Mouse (Mus musculus) CH12.LX (cell line): ENCODE measurements around the gene Irs2. TPM values are rescaled to one million over a fixed set of nuclear protein-coding genes. Genes with fewer than 3 reads are reported as not detected.

Source experiments
- DNase-seq: peaks from one replicate; pipeline ENCODE4 v3.0.0-alpha.2; 2013; ENCODE audit errors: extremely low read depth
- H3K27ac ChIP-seq: 2 replicates; pipeline ENCODE4 v1.5.1; 2012; ENCODE audit warnings: low read depth, mild to moderate bottlenecking, control low read depth, moderate library complexity; ENCODE audit not compliant: insufficient read depth
- H3K27me3 ChIP-seq: replicated peaks from 2 replicates; pipeline ENCODE3; 2012; ENCODE audit warnings: inconsistent platforms
- H3K36me3 ChIP-seq, 2 experiments: replicated peaks in 1 of 2; 2 replicates each; pipeline versions ENCODE3 to v1.6.1; 2012; ENCODE audit warnings: inconsistent platforms in 1 of 2, low read length in 1 of 2, mild to moderate bottlenecking in 1 of 2, mixed read lengths in 1 of 2, moderate library complexity in 1 of 2; ENCODE audit not compliant: control insufficient read depth in 1 of 2, insufficient read depth in 1 of 2
- H3K4me1 ChIP-seq, 2 experiments: 2 replicates each; pipeline ENCODE4 v1.6.1; 2012; ENCODE audit warnings: inconsistent platforms in 1 of 2, moderate library complexity in 1 of 2; ENCODE audit not compliant: insufficient read depth in 2 of 2, control insufficient read depth in 1 of 2
- H3K4me2 ChIP-seq: 2 replicates; pipeline ENCODE4 v1.6.1; 2012; ENCODE audit warnings: low read depth, mild to moderate bottlenecking, control low read depth; ENCODE audit not compliant: poor library complexity, insufficient read depth, severe bottlenecking
- H3K4me3 ChIP-seq, 3 experiments: fragments of 150-350 bp in 1 of 3; sonication (generic) in 1 of 3; replicated peaks in 1 of 3; 2 replicates each; pipeline versions ENCODE3 to v1.5.1; 2011 to 2012; ENCODE audit warnings: low read depth in 2 of 3, low read length in 2 of 3, mild to moderate bottlenecking in 2 of 3, moderate library complexity in 2 of 3, control low read depth in 1 of 3, improper control_type of control experiment in 1 of 3, inconsistent platforms in 1 of 3, mixed read lengths in 1 of 3; ENCODE audit not compliant: poor library complexity in 1 of 3
- H3K79me2 ChIP-seq: replicated peaks from 2 replicates; pipeline ENCODE4 v1.6.1; 2012; ENCODE audit warnings: mild to moderate bottlenecking, moderate library complexity; ENCODE audit not compliant: control insufficient read depth, poor library complexity, insufficient read depth, severe bottlenecking; ENCODE audit errors: extremely low read depth
- H3K9ac ChIP-seq: 2 replicates; pipeline ENCODE4 v1.6.1; 2012; ENCODE audit warnings: low read depth, mild to moderate bottlenecking, control low read depth, moderate library complexity; ENCODE audit not compliant: insufficient read depth
- H3K9me3 ChIP-seq: replicated peaks from 2 replicates; pipeline ENCODE3; 2012; ENCODE audit warnings: low read length, inconsistent platforms, mixed read lengths
- BHLHE40 ChIP-seq: IDR thresholded peaks from 2 replicates; pipeline ENCODE4 v1.6.1; 2011; ENCODE audit warnings: mild to moderate bottlenecking, low read depth, low read length, improper control_type of control experiment
- CHD2 ChIP-seq: IDR thresholded peaks from 2 replicates; pipeline ENCODE4 v1.6.1; 2011; ENCODE audit warnings: low read length, improper control_type of control experiment
- CTCF ChIP-seq, 2 experiments: IDR thresholded peaks in 1 of 2; conservative IDR thresholded peaks in 1 of 2; 2 replicates each; pipeline ENCODE4 v1.5.1; 2011 to 2012; ENCODE audit warnings: low read depth in 2 of 2, low read length in 2 of 2, improper control_type of control experiment in 1 of 2, inconsistent platforms in 1 of 2, mild to moderate bottlenecking in 1 of 2, moderate library complexity in 1 of 2
- E2F4 ChIP-seq: IDR thresholded peaks from 2 replicates; pipeline ENCODE4 v1.6.1; 2011; ENCODE audit warnings: low read depth, low read length, improper control_type of control experiment; ENCODE audit not compliant: insufficient replicate concordance
- ELF1 ChIP-seq: IDR thresholded peaks from 2 replicates; pipeline ENCODE4 v1.6.1; 2014; ENCODE audit warnings: low read depth, mild to moderate bottlenecking, inconsistent platforms, low read length, improper control_type of control experiment
- ETS1 ChIP-seq: conservative IDR thresholded peaks from 2 replicates; pipeline ENCODE4 v1.6.1; 2012; ENCODE audit warnings: low read depth, mild to moderate bottlenecking, inconsistent platforms, low read length, improper control_type of control experiment, moderate library complexity
- HCFC1 ChIP-seq: IDR thresholded peaks from 2 replicates; pipeline ENCODE4 v1.6.1; 2012; ENCODE audit warnings: low read depth, mild to moderate bottlenecking, inconsistent platforms, low read length, improper control_type of control experiment
- JUN ChIP-seq: IDR thresholded peaks from 2 replicates; pipeline ENCODE4 v1.6.1; 2011; ENCODE audit warnings: low read depth, mild to moderate bottlenecking, low read length, improper control_type of control experiment, moderate library complexity; ENCODE audit not compliant: insufficient read depth
- JUND ChIP-seq: conservative IDR thresholded peaks from 2 replicates; pipeline ENCODE4 v1.6.1; 2011; ENCODE audit warnings: low read depth, low read length, improper control_type of control experiment
- KAT2A ChIP-seq: IDR thresholded peaks from 2 replicates; pipeline ENCODE4 v1.6.1; 2012; ENCODE audit warnings: low read length, improper control_type of control experiment, inconsistent platforms; ENCODE audit not compliant: insufficient replicate concordance
- MAX ChIP-seq: IDR thresholded peaks from 2 replicates; pipeline ENCODE4 v1.6.1; 2011; ENCODE audit warnings: low read length, improper control_type of control experiment
- MAZ ChIP-seq: IDR thresholded peaks from 2 replicates; pipeline ENCODE4 v1.6.1; 2012; ENCODE audit warnings: low read depth, mild to moderate bottlenecking, inconsistent platforms, low read length, improper control_type of control experiment, moderate library complexity
- MXI1 ChIP-seq: IDR thresholded peaks from 2 replicates; pipeline ENCODE4 v1.6.1; 2011; ENCODE audit warnings: mild to moderate bottlenecking, low read depth, low read length, improper control_type of control experiment
- MYC ChIP-seq: IDR thresholded peaks from 2 replicates; pipeline ENCODE4 v1.6.1; 2011; ENCODE audit warnings: low read depth, mild to moderate bottlenecking, improper control_type of control experiment, low read length
- NELFE ChIP-seq: IDR thresholded peaks from 2 replicates; pipeline ENCODE4 v1.6.1; 2011; ENCODE audit warnings: low read depth, low read length, improper control_type of control experiment
- PAX5 ChIP-seq: IDR thresholded peaks from 2 replicates; pipeline ENCODE4 v1.6.1; 2012; ENCODE audit warnings: low read length, inconsistent platforms, mixed read lengths
- POLR2AphosphoS2 ChIP-seq: IDR thresholded peaks from 2 replicates; pipeline ENCODE4 v1.6.1; 2011; ENCODE audit warnings: low read depth, low read length, improper control_type of control experiment
- RAD21 ChIP-seq: IDR thresholded peaks from 2 replicates; pipeline ENCODE4 v1.6.1; 2011; ENCODE audit warnings: low read depth, mild to moderate bottlenecking, low read length, improper control_type of control experiment, moderate library complexity
- RCOR1 ChIP-seq: conservative IDR thresholded peaks from 2 replicates; pipeline ENCODE4 v1.6.1; 2012; ENCODE audit warnings: low read depth, mild to moderate bottlenecking, inconsistent platforms, low read length, improper control_type of control experiment
- SIN3A ChIP-seq: IDR thresholded peaks from 2 replicates; pipeline ENCODE4 v1.6.1; 2012; ENCODE audit warnings: low read length, improper control_type of control experiment, inconsistent platforms
- TBP ChIP-seq: conservative IDR thresholded peaks from 2 replicates; pipeline ENCODE4 v1.6.1; 2011; ENCODE audit warnings: low read depth, low read length, improper control_type of control experiment
- TCF12 ChIP-seq: IDR thresholded peaks from 2 replicates; pipeline ENCODE4 v1.6.1; 2014; ENCODE audit warnings: low read depth, mild to moderate bottlenecking, inconsistent platforms, low read length, improper control_type of control experiment
- UBTF ChIP-seq: IDR thresholded peaks from 2 replicates; pipeline ENCODE4 v1.6.1; 2012; ENCODE audit warnings: low read depth, mild to moderate bottlenecking, inconsistent platforms, low read length, improper control_type of control experiment, moderate library complexity
- ZC3H11A ChIP-seq: IDR thresholded peaks from 2 replicates; pipeline ENCODE4 v1.6.1; 2012; ENCODE audit warnings: low read depth, mild to moderate bottlenecking, inconsistent platforms, low read length, improper control_type of control experiment
- ZKSCAN1 ChIP-seq: IDR thresholded peaks from 2 replicates; pipeline ENCODE4 v1.6.1; 2012; ENCODE audit warnings: low read depth, inconsistent platforms, low read length, improper control_type of control experiment, borderline replicate concordance
- ZMIZ1 ChIP-seq: IDR thresholded peaks from 2 replicates; pipeline ENCODE4 v1.6.1; 2012; ENCODE audit warnings: low read depth, mild to moderate bottlenecking, inconsistent platforms, low read length, improper control_type of control experiment
- ZNF384 ChIP-seq: IDR thresholded peaks from 2 replicates; pipeline ENCODE4 v1.6.1; 2012; ENCODE audit warnings: low read depth, low read length, improper control_type of control experiment, inconsistent platforms
- dilution Hi-C: fragments of 300-500 bp; cut with MboI; formaldehyde crosslinking; loops from 2 replicates; pipeline ENCODE4 v1.14.3; 2020; ENCODE audit warnings: low sequenced_read_pairs; ENCODE audit not compliant: extremely low pct_unique_long_range_greater_than_20kb, extremely low pct_ligation_motif_present
- in situ Hi-C: fragments of 300-500 bp; cut with MboI; formaldehyde crosslinking; loops from 3 replicates; pipeline ENCODE4 v1.14.3; 2019; ENCODE audit warnings: low sequenced_read_pairs, low pct_ligation_motif_present, low pct_unique_long_range_greater_than_20kb, mixed read lengths
- polyA plus RNA-seq: library from polyadenylated mRNA; unstranded; fragments of >175 nt; gene quantifications from 2 replicates; pipeline ENCODE4 v1.2.1, GENCODE M21; 2012; ENCODE audit warnings: low read depth; ENCODE audit not compliant: insufficient read length
- total RNA-seq, 2 experiments: library from RNA; depleted of rRNA; stranded (reverse); fragments of 300-350 nt in 1 of 2; fragments of >200 nt in 1 of 2; gene quantifications; 2 replicates each; pipeline ENCODE4 v1.2.3; 2012 to 2014

The Irs2 gene
- total and polyA plus RNA-seq, 3 experiments: 0.24 to 1.1 TPM; not detected in 1

- Histone ChIP-seq H3K4me1 (peaks cover 11 to 12% of the 10 kb centered on the region in 2 experiments), H3K79me2 (no peaks in the 10 kb centered on the region), H3K27me3 (no peaks in the 10 kb centered on the region), H3K9ac (no peak overlapping the region), H3K4me3 (no peak overlapping the region), H3K4me2 (no peak overlapping the region), H3K27ac (no peak overlapping the region; the same call in 1 of the 2 replicates), H3K36me3 (no peaks in the 10 kb centered on the region), H3K9me3 (no peaks in the 10 kb centered on the region)
- no peak for DNase-seq
- dilution Hi-C loops (no loop called here), in situ Hi-C loops (no loop called here)
- TF ChIP-seq SIN3A (no peak), BHLHE40 (no peak), MXI1 (no peak), ZMIZ1 (no peak), CHD2 (no peak), E2F4 (no peak), TCF12 (no peak), ZKSCAN1 (no peak), NELFE (no peak), POLR2AphosphoS2 (no peak), ZC3H11A (no peak), UBTF (no peak), MAX (no peak), JUND (no peak), JUN (no peak), ZNF384 (no peak), ELF1 (no peak), PAX5 (no peak), MAZ (no peak), MYC (no peak)
Measured at GRCm38 (mm10) chr8:10952706-10953105, 55.6 kb downstream of the Irs2 start.

DNA sequence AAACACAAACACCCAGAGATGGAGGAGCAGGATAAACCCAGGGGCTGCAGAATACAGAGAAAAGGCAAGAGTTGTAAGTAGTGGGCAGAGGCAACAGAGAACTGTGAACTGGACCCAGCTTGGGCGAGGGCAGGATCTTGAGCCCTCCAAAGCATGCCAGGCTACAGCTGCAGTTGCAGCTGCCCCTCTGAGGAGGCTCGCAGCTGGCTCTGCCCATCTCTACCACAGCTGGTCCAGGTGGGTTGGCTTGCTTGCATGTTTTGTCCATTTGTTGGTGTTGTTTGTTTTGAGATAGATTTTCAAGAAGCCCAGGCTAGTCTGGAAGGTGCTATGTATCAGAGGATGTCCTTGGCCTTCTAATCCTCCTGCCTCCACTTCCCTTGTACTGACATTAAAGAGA lies 56.0 kb downstream of the Irs2 start:
- no peaks in the 10 kb centered on the region for H3K36me3 ChIP-seq
- no peak overlapping the region for H3K27ac ChIP-seq
- no peaks in the 10 kb centered on the region for H3K79me2 ChIP-seq
- in situ Hi-C loops (no loop called here), dilution Hi-C loops (no loop called here)
- no peaks in the 10 kb centered on the region for H3K27me3 ChIP-seq
- no peak overlapping the region for H3K9ac ChIP-seq
- no peaks in the 10 kb centered on the region for H3K9me3 ChIP-seq
- TF ChIP-seq ZMIZ1: no peak
- TF ChIP-seq ETS1: no peak
- no peak for TF ChIP-seq NELFE
- no peak for TF ChIP-seq ZNF384
- TF ChIP-seq RAD21: no peak
- no peak for TF ChIP-seq HCFC1
- TF ChIP-seq RCOR1: no peak
- TF ChIP-seq KAT2A: no peak
- TF ChIP-seq TBP: no peak
- no peak for TF ChIP-seq CTCF (conservative IDR thresholded peaks at IDR 0.05 in 1 of 2, IDR thresholded peaks at IDR 0.05 in 1 of 2; ENCODE audit: low read depth in 2 of 2, low read length in 2 of 2)
- no peak for TF ChIP-seq BHLHE40
- TF ChIP-seq MYC: no peak
- TF ChIP-seq TCF12: no peak
- DNase-seq: no peak
- no peak overlapping the region for H3K4me3 ChIP-seq
- no peak overlapping the region for H3K4me2 ChIP-seq
- H3K4me1 ChIP-seq: peaks cover 11 to 12% of the 10 kb centered on the region in 2 experiments
